Mouse (Mus musculus) pancreas, adult 10 weeks (tissue): Measurements from ENCODE around the gene Lrriq4. TPM values are rescaled to one million over a fixed set of nuclear protein-coding genes. Genes with fewer than 3 reads are reported as not detected.

Source experiments
- polyA plus RNA-seq: library from polyadenylated mRNA; stranded (reverse); fragments of 350-450 nt; fragmentation: Illumina TruSeq; extraction: RNeasy Lipid Tissue Mini Kit (QIAGEN cat#74804); gene quantifications from one replicate; pipeline ENCODE4 v1.2.3, GENCODE M21; 2015; ENCODE audit warnings: low read depth, low replicate concordance; ENCODE audit not compliant: insufficient read depth

Lrriq4 gene
- not detected for polyA plus RNA-seq

GRCm38 (mm10) chr3:30644207-30644606 lies at the start of gene Lrriq4:
Gene Lrriq4 (plus strand): TSS chr3:30644507.

GRCm38 (mm10) chr3:30599711-30600545 lies 44.4 kb upstream of the Lrriq4 start, which contains the start of gene Actrt3:
Gene Actrt3 (minus strand): TSS chr3:30599939.

GRCm38 (mm10) chr3:30602065-30602739 lies 42.1 kb upstream of the Lrriq4 start, which contains the start of gene Mynn:
Gene Mynn (plus strand): TSS chr3:30602065.

GRCm38 (mm10) chr3:30647440-30648090 lies 3.3 kb downstream of the Lrriq4 start, which contains the start of gene Lrrc34:
Gene Lrrc34 (minus strand): TSS chr3:30647869.

GRCm38 (mm10) chr3:30699711-30700505 lies 55.6 kb downstream of the Lrriq4 start, which contains the start of gene Lrrc31:
Gene Lrrc31 (minus strand): TSS chr3:30699843.

Other genes starting within 250 kb of the Lrriq4 start
- 5.6 TPM for gene Mecom, start 96.5 kb upstream of the Lrriq4 start, polyA plus RNA-seq
- 0.70 TPM for gene Actrt3, start 44.6 kb upstream of the Lrriq4 start, polyA plus RNA-seq
- gene Mynn, start 42.4 kb upstream of the Lrriq4 start, polyA plus RNA-seq, result 2.3 TPM
- gene Lrrc34, start 3.4 kb downstream of the Lrriq4 start, polyA plus RNA-seq, result not detected
- not detected for gene Lrrc31, start 55.3 kb downstream of the Lrriq4 start, polyA plus RNA-seq
- gene Samd7, start 101.8 kb downstream of the Lrriq4 start, polyA plus RNA-seq, result not detected
- gene Sec62, start 148.4 kb downstream of the Lrriq4 start, polyA plus RNA-seq, result 40.6 TPM
- 0.65 TPM for gene Gpr160, start 211.4 kb downstream of the Lrriq4 start, polyA plus RNA-seq